Mouse (Mus musculus): Measurements from ENCODE around the gene Ubxn4. TPM values are rescaled to one million over a fixed set of nuclear protein-coding genes. Genes with fewer than 3 reads are reported as not detected.

Gene Ubxn4
- polyA plus RNA-seq, 1 experiment from 2014 or later = 52.1 TPM

MicroRNAs within 50 kb of the gene (microRNA counts, 519-probe panel; counts per million panel counts)
- microRNA mmu-miR-128 = 3,863 counts per million, percentile 75 among the panel's probes with 10 or more counts

Small RNAs within 50 kb of the gene (microRNA-seq; reads per million reads assigned to microRNA genes)
- 146 reads per million, percentile 57 among the genes with 10 or more reads in this experiment for gene Mir128-1

Other genes with a start within 250 kb of the Ubxn4 start
- 5.9 and 6.7 TPM in 2 replicates for gene Zranb3, start 140.9 kb upstream of the Ubxn4 start, polyA plus RNA-seq (2014; fragmentation: Nextera tagmentation; extraction: Ambion mirVana)
- gene R3hdm1, start 140.7 kb upstream of the Ubxn4 start, polyA plus RNA-seq (2014; fragmentation: Nextera tagmentation; extraction: Ambion mirVana) = 52.9 and 55.2 TPM in 2 replicates
- 0.07 and 0.09 TPM in 2 replicates for gene Lct, start 84.4 kb downstream of the Ubxn4 start, polyA plus RNA-seq (2014; fragmentation: Nextera tagmentation; extraction: Ambion mirVana)
- gene Mcm6, start 115.7 kb downstream of the Ubxn4 start, polyA plus RNA-seq (2014; fragmentation: Nextera tagmentation; extraction: Ambion mirVana) = 138 and 155 TPM in 2 replicates
- gene Dars, start 173.4 kb downstream of the Ubxn4 start, polyA plus RNA-seq (2014; fragmentation: Nextera tagmentation; extraction: Ambion mirVana) = 47.3 and 58.1 TPM in 2 replicates